Mouse (Mus musculus) brain, embryonic 14.5 days (tissue): ENCODE results near the gene Ldah. TPM values are rescaled to one million over a fixed set of nuclear protein-coding genes. Genes with fewer than 3 reads are reported as not detected.
"Not testable (repeated sequence)": the region's sequence is repeated elsewhere in the genome, so short reads cannot be mapped to it uniquely, and the experiment has no call there.

ENCODE experiments used
- DNase-seq: peaks from one replicate; pipeline ENCODE4 v3.0.0-alpha.2; 2011; ENCODE audit warnings: low read depth
- CTCF ChIP-seq: fragments of 200-500 bp; IDR thresholded peaks from 2 replicates; pipeline ENCODE4 v1.5.1; 2012; ENCODE audit warnings: inconsistent platforms, mild to moderate bottlenecking, moderate library complexity, borderline replicate concordance; ENCODE audit not compliant: insufficient read depth, insufficient read length; ENCODE audit errors: extremely low read depth
- POLR2A ChIP-seq: fragments of 200-500 bp; IDR thresholded peaks from 2 replicates; pipeline ENCODE4 v1.6.1; 2012; ENCODE audit warnings: mild to moderate bottlenecking, inconsistent platforms, borderline replicate concordance; ENCODE audit not compliant: poor library complexity, insufficient read depth, insufficient read length, severe bottlenecking; ENCODE audit errors: extremely low read depth
- polyA plus RNA-seq: library from polyadenylated mRNA; depleted of rRNA; stranded (reverse); fragments of >200 nt; gene quantifications from 2 replicates; pipeline ENCODE4 v1.2.3, GENCODE M21; 2012; rRNA removed

The Ldah gene
- 47.7 and 47.9 TPM in 2 replicates for polyA plus RNA-seq

GRCm38 (mm10) chr12:8207978-8208403, at the start of gene Ldah:
Gene Ldah (plus strand): TSS chr12:8208107.
- TF ChIP-seq CTCF (peak; percentile 47), POLR2A (0 out of 2 replicates have a peak, but pooled peaks have one; percentile 34)

GRCm38 (mm10) chr12:8167743-8168142, 40.2 kb upstream of the Ldah start:
- DNase-seq = no peak
- TF ChIP-seq CTCF (no peak), POLR2A (no peak)

More at GRCm38 (mm10) chr12:8207978-8208403, at the start of gene Ldah:
- DNase-seq = peak; percentile 97

GRCm38 (mm10) chr12:8180921-8181320, 27.0 kb upstream of the Ldah start:
- DNase-seq = peak; percentile 3
- TF ChIP-seq CTCF (no peak), POLR2A (no peak)

- TF ChIP-seq CTCF = no peak
- no peak for TF ChIP-seq POLR2A
- no peak for DNase-seq
These were observed 26.2 kb upstream of the Ldah start for GRCm38 (mm10) chr12:8181744-8182143.

GRCm38 (mm10) chr12:8184518-8184917, 23.4 kb upstream of the Ldah start:
- TF ChIP-seq POLR2A = no peak
- TF ChIP-seq CTCF = no peak
- DNase-seq = no peak

GRCm38 (mm10) chr12:8188161-8188560, 19.7 kb upstream of the Ldah start:
- TF ChIP-seq CTCF (no peak), POLR2A (no peak)
- no peak for DNase-seq

- not testable (repeated sequence) for DNase-seq
These were observed 18.9 kb upstream of the Ldah start for GRCm38 (mm10) chr12:8188796-8189535.

- no peak for DNase-seq
- no peak for TF ChIP-seq POLR2A
- no peak for TF ChIP-seq CTCF
These were observed 18.2 kb upstream of the Ldah start for GRCm38 (mm10) chr12:8189722-8190121.

- DNase-seq = no peak
- no peak for TF ChIP-seq CTCF
- no peak for TF ChIP-seq POLR2A
These were observed 2.2 kb upstream of the Ldah start for GRCm38 (mm10) chr12:8205721-8206120.

- no peak for TF ChIP-seq POLR2A
- TF ChIP-seq CTCF = no peak
- no peak for DNase-seq
These were observed 329 bp upstream of the Ldah start for GRCm38 (mm10) chr12:8207578-8207977.

GRCm38 (mm10) chr12:8216392-8217280, 8.7 kb downstream of the Ldah start:
- peak; percentile 13 for DNase-seq
- TF ChIP-seq POLR2A = no peak
- no peak for TF ChIP-seq CTCF
